Mouse (Mus musculus): ENCODE measurements around the gene Tsc1.

The Tsc1 gene

GRCm38 (mm10) chr2:28616358-28616757 lies 24.7 kb upstream of the Tsc1 start:
- no peak for DNase-seq

GRCm38 (mm10) chr2:28616874-28617273 lies 24.2 kb upstream of the Tsc1 start:
- DNase-seq: no peak

GRCm38 (mm10) chr2:28617498-28618486 lies 23.2 kb upstream of the Tsc1 start:
- DNase-seq: no peak

GRCm38 (mm10) chr2:28618777-28619336 lies 22.2 kb upstream of the Tsc1 start:
- no peak for DNase-seq

GRCm38 (mm10) chr2:28619369-28619768 lies 21.7 kb upstream of the Tsc1 start:
- DNase-seq: no peak

GRCm38 (mm10) chr2:28620522-28620921 lies 20.5 kb upstream of the Tsc1 start:
- no peak for DNase-seq

GRCm38 (mm10) chr2:28621111-28621510 lies 19.9 kb upstream of the Tsc1 start:
- no peak for DNase-seq

GRCm38 (mm10) chr2:28621664-28622171 lies 19.3 kb upstream of the Tsc1 start, which contains the start of gene Gfi1b:
Gfi1b (minus strand) TSS chr2:28621982.
- no peak for DNase-seq

GRCm38 (mm10) chr2:28622521-28623124 lies 18.4 kb upstream of the Tsc1 start:
- no peak for DNase-seq

GRCm38 (mm10) chr2:28624870-28625269 lies 16.2 kb upstream of the Tsc1 start:
- DNase-seq: no peak

- no peak for DNase-seq
Observed at GRCm38 (mm10) chr2:28626038-28626437, 15.0 kb upstream of the Tsc1 start.

- DNase-seq: no peak
Observed at GRCm38 (mm10) chr2:28628053-28628452, 13.0 kb upstream of the Tsc1 start.

- no peak for DNase-seq
Observed at GRCm38 (mm10) chr2:28629911-28630381, 11.1 kb upstream of the Tsc1 start.

GRCm38 (mm10) chr2:28632626-28633025 lies 8.4 kb upstream of the Tsc1 start:
- DNase-seq: no peak

- DNase-seq: no peak
Observed at GRCm38 (mm10) chr2:28633136-28633535, 7.9 kb upstream of the Tsc1 start.

- DNase-seq: no peak
Observed at GRCm38 (mm10) chr2:28635199-28635598, 5.8 kb upstream of the Tsc1 start.

- no peak for DNase-seq
Observed at GRCm38 (mm10) chr2:28637106-28637845, 3.8 kb upstream of the Tsc1 start.

- no peak for DNase-seq
Observed at GRCm38 (mm10) chr2:28638352-28638751, 2.7 kb upstream of the Tsc1 start.

- DNase-seq: no peak
Observed at GRCm38 (mm10) chr2:28638886-28639285, 2.1 kb upstream of the Tsc1 start.

- DNase-seq: no peak
Observed at GRCm38 (mm10) chr2:28639794-28640193, 1.2 kb upstream of the Tsc1 start.

GRCm38 (mm10) chr2:28641435-28641941 lies 460 bp downstream of the Tsc1 start:
- peak; percentile 29 for DNase-seq

- no peak for DNase-seq
Observed at GRCm38 (mm10) chr2:28643081-28643480, 2.1 kb downstream of the Tsc1 start.
